Mouse (Mus musculus): Measurements from ENCODE around the gene Spdef. TPM values are rescaled to one million over a fixed set of nuclear protein-coding genes. Genes with fewer than 3 reads are reported as not detected.

Gene Spdef
- polyA plus RNA-seq (2012; rRNA removed): 1.2 and 1.3 TPM in 2 replicates

DNA sequence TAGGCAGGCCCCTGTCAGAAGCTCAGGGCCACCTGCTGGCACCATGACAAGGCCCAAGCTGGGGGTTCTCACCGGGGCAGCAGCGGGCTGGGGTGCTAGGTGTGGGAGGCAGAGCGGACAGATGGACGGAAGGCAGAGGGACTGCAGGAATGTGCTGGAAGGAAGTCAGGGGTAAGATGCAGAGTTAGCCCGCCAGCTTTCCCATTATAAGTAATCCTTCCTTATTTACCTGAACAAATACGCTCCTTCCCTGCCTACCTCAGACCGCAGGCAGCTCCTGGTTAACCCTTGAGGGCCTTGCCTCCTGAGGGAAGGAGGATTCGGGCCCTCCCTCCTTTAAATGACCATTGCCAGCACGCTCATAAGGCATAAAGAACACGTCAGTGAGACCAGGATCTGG, at the start of gene Spdef:
Gene Spdef, minus strand, starts transcription at position 186 of the 400 bp plus-strand sequence.
- no peak within 1 kb of the TSS for H3K27ac ChIP-seq (ENCODE audit: insufficient read depth, low read length)
- 69% methylated on average over 10 of the region's 10 CpGs for WGBS
- H3K27me3 ChIP-seq (ENCODE audit: control insufficient read depth, insufficient read depth, low read length): no peaks in the 10 kb centered on the region
- TF ChIP-seq CTCF (IDR thresholded peaks at IDR 0.05; ENCODE audit: borderline replicate concordance, insufficient read depth, low read depth, low read length) (no peak), POLR2A (IDR thresholded peaks at IDR 0.05; ENCODE audit: borderline replicate concordance, insufficient read depth, low read length) (no peak)
- H3K4me3 ChIP-seq (replicated peaks; ENCODE audit: insufficient read depth, low read depth, low read length): no peak within 1 kb of the TSS
- peak in 1 of 2 experiments; percentile 20 for DNase-seq
- H3K4me1 ChIP-seq (ENCODE audit: control insufficient read depth, insufficient read depth, low read length): peaks cover 18% of the 10 kb centered on the region

DNA sequence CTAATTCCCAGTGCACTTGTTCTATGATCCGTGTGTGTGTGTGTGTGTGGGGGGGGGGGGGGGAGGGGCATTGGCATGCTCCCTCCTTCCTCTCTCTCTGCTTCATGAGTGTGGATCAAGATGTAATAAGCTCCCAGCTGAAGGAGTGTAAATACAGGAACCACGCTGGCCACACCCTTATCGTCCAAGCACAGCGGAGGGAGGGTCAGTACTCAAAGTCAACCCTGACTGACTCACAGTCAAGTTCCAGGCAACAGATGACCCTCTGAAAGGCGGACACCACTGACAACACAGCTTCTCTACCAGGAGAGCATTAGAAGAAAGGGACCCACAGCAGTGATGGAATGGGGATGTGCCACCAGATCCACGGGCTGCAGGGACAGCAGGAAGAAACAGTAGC, 49.1 kb upstream of the Spdef start:
- DNase-seq: no peak
- Histone ChIP-seq H3K27me3 (ENCODE audit: control insufficient read depth, insufficient read depth, low read length) (no peaks in the 10 kb centered on the region), H3K4me1 (ENCODE audit: control insufficient read depth, insufficient read depth, low read length) (peaks cover 9% of the 10 kb centered on the region; the same call in 1 of the 2 replicates), H3K27ac (ENCODE audit: insufficient read depth, low read length) (no peak overlapping the region), H3K4me3 (replicated peaks; ENCODE audit: insufficient read depth, low read depth, low read length) (no peak overlapping the region)
- WGBS: 80% methylated on average over 6 of the region's 6 CpGs
- TF ChIP-seq CTCF (IDR thresholded peaks at IDR 0.05; ENCODE audit: borderline replicate concordance, insufficient read depth, low read depth, low read length): no peak
- TF ChIP-seq POLR2A (IDR thresholded peaks at IDR 0.05; ENCODE audit: borderline replicate concordance, insufficient read depth, low read length): no peak

DNA sequence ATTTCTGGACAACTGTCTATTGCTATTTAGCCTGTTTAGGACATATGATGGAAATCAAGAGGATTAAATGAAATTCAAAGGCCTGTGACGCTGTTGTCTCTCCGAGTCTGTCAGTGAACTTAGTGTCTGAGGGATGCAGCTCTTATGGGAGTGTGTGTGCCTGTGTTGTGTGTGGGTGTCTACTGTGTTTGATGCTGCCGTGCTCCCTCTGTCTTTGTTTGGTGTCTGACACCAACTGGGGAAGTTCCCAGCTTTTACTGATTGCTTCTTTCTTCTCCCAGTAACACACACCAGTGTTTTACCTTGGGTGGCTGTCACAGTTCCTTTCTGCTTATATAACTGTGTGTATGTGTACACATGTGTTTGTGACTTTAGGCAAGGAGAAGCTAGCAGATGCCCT, 45.4 kb upstream of the Spdef start:
- TF ChIP-seq CTCF (IDR thresholded peaks at IDR 0.05; ENCODE audit: borderline replicate concordance, insufficient read depth, low read depth, low read length): no peak
- Histone ChIP-seq H3K4me3 (replicated peaks; ENCODE audit: insufficient read depth, low read depth, low read length) (no peak overlapping the region), H3K27ac (ENCODE audit: insufficient read depth, low read length) (no peak overlapping the region), H3K4me1 (ENCODE audit: control insufficient read depth, insufficient read depth, low read length) (peaks cover 11% of the 10 kb centered on the region; the same call in 1 of the 2 replicates), H3K27me3 (ENCODE audit: control insufficient read depth, insufficient read depth, low read length) (no peaks in the 10 kb centered on the region)
- DNase-seq: no peak
- 87% methylated on average over 3 of the region's 3 CpGs for WGBS

DNA sequence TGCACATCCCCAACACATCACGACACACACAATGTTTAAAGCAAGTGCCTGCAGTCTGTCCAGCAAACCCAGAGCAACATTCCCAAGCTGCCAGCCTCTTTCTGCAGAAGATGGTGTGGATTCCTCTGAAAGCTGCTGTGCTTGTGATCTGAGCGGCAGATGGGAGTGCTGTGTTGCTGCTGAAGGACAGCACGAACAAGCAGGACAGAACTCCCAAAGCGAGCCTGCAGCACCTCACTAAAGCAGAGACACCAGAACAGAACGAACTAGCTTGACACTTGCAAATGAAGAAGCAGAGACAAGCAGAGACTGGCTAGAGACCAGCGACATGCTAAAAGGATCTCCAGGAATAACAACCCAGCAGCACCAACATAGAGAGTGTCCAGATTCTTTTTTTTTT, 42.9 kb upstream of the Spdef start:
- peaks cover 11% of the 10 kb centered on the region; the same call in 1 of the 2 replicates for H3K4me1 ChIP-seq (ENCODE audit: control insufficient read depth, insufficient read depth, low read length)
- DNase-seq: no peak
- H3K27ac ChIP-seq (ENCODE audit: insufficient read depth, low read length): no peak overlapping the region
- H3K27me3 ChIP-seq (ENCODE audit: control insufficient read depth, insufficient read depth, low read length): no peaks in the 10 kb centered on the region
- no peak overlapping the region for H3K4me3 ChIP-seq (replicated peaks; ENCODE audit: insufficient read depth, low read depth, low read length)
- 81% methylated on average over 6 of the region's 6 CpGs for WGBS
- TF ChIP-seq POLR2A (IDR thresholded peaks at IDR 0.05; ENCODE audit: borderline replicate concordance, insufficient read depth, low read length) (no peak), CTCF (IDR thresholded peaks at IDR 0.05; ENCODE audit: borderline replicate concordance, insufficient read depth, low read depth, low read length) (no peak)

DNA sequence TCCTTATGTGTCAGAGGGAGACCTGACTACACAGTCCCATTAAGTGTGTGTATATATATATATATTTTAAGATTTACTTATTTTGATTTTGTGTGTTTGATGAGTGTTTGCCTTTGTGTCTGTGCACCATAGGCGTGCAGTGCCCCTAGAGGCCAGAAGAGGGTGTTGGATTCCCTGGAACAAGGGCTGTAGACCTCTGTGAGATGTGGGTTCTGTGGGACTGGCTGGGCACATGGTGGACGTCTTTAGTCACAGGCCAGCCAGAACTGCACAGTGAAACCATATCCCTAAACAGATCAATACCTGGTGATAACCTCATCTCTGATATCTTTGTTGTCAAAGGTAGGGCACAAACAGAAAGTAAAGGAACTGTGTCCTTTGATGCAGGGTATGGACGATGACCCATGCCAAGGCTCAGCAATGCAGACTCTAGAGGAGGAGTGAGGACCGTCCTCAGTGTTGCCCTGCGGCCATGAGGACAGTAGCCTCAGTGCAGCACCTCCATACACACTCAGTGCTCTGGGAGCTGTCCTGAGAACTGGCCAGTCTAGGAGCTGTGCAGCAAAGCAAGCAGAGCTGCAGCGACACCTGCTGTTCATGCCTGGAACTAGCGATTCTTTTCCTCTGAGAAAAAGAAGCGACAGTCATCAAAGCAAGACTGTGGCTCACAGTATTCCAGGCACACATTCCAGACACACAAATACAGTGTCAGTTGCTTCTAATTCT, 40.2 kb upstream of the Spdef start:
- Histone ChIP-seq H3K4me1 (ENCODE audit: control insufficient read depth, insufficient read depth, low read length) (peaks cover 11% of the 10 kb centered on the region; the same call in 1 of the 2 replicates), H3K27me3 (ENCODE audit: control insufficient read depth, insufficient read depth, low read length) (no peaks in the 10 kb centered on the region), H3K4me3 (replicated peaks; ENCODE audit: insufficient read depth, low read depth, low read length) (no peak overlapping the region), H3K27ac (ENCODE audit: insufficient read depth, low read length) (no peak overlapping the region)
- TF ChIP-seq CTCF (IDR thresholded peaks at IDR 0.05; ENCODE audit: borderline replicate concordance, insufficient read depth, low read depth, low read length): peak; percentile 96
- no peak for TF ChIP-seq POLR2A (IDR thresholded peaks at IDR 0.05; ENCODE audit: borderline replicate concordance, insufficient read depth, low read length)
- WGBS: 43% methylated on average over 8 of the region's 8 CpGs
- DNase-seq: peak; percentile 77 to 86

DNA sequence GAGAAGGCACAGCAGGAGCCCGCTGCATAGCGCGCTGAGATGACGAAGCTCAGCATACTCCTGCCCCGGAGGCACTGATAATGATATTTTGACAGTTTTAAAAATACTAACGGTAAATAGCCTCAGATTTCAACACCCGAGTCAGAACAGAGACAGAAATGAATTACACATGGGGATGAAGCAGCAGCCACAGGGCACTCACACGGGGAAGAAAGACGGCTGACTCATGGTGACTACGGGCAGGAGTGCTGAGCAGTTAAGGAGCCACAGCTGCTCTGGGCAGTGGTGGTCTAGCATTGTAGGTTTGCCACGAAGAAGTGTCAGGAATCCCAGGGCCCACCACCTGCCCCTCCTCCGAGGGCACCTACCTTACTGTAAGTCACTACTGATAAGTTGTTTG, 38.8 kb upstream of the Spdef start:
- no peak overlapping the region for H3K4me3 ChIP-seq (replicated peaks; ENCODE audit: insufficient read depth, low read depth, low read length)
- WGBS: 72% methylated on average over 12 of the region's 12 CpGs
- peaks cover 12% of the 10 kb centered on the region; the same call in 1 of the 2 replicates for H3K4me1 ChIP-seq (ENCODE audit: control insufficient read depth, insufficient read depth, low read length)
- TF ChIP-seq CTCF (IDR thresholded peaks at IDR 0.05; ENCODE audit: borderline replicate concordance, insufficient read depth, low read depth, low read length) (no peak), POLR2A (IDR thresholded peaks at IDR 0.05; ENCODE audit: borderline replicate concordance, insufficient read depth, low read length) (no peak)
- H3K27ac ChIP-seq (ENCODE audit: insufficient read depth, low read length): no peak overlapping the region
- no peaks in the 10 kb centered on the region for H3K27me3 ChIP-seq (ENCODE audit: control insufficient read depth, insufficient read depth, low read length)
- no peak for DNase-seq

DNA sequence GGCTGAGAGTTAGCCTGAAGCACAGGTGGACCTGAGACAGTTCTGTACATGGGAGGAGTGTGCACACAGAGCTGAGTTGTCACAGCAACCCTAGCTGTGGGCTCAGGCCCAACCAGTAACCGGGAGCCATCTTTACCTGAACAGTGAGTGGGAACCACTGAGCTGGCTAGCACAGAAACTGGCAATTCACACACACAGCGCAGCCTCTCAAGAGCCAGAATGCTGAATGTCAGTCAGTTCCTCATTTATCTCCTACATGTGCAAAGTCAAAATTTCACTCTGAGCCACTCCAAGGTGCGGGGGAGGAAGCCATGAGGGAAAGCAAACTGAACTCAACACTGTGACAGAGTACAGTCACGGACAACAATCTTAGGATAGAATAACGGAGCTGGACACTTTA, 38.4 kb upstream of the Spdef start:
- H3K4me3 ChIP-seq (replicated peaks; ENCODE audit: insufficient read depth, low read depth, low read length): no peak overlapping the region
- DNase-seq: no peak
- WGBS: 62% methylated on average over 5 of the region's 5 CpGs
- H3K27me3 ChIP-seq (ENCODE audit: control insufficient read depth, insufficient read depth, low read length): no peaks in the 10 kb centered on the region
- H3K27ac ChIP-seq (ENCODE audit: insufficient read depth, low read length): no peak overlapping the region
- TF ChIP-seq CTCF (IDR thresholded peaks at IDR 0.05; ENCODE audit: borderline replicate concordance, insufficient read depth, low read depth, low read length) (no peak), POLR2A (IDR thresholded peaks at IDR 0.05; ENCODE audit: borderline replicate concordance, insufficient read depth, low read length) (no peak)
- H3K4me1 ChIP-seq (ENCODE audit: control insufficient read depth, insufficient read depth, low read length): peaks cover 13% of the 10 kb centered on the region; the same call in 1 of the 2 replicates

DNA sequence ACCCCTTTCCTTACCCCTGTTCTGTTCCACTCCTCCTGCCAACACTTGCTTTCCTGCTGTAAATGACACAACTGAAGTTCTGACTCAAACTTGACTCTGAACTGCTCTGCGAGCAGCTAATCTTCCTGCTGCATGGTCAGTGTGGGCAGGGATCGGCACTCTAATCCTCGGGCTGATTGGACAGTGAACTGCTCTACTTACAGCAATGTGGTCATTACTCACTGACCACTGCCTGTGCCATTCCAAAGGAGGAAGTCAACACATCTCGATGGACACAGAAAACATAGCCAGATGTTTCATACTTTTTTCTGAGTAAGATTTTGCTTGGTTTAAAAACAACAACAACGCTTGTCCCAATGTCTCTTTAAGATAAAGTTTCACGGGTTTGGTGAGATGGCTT, 36.3 kb upstream of the Spdef start:
- H3K4me3 ChIP-seq (replicated peaks; ENCODE audit: insufficient read depth, low read depth, low read length): no peak overlapping the region
- H3K4me1 ChIP-seq (ENCODE audit: control insufficient read depth, insufficient read depth, low read length): peaks cover 19% of the 10 kb centered on the region
- no peak overlapping the region for H3K27ac ChIP-seq (ENCODE audit: insufficient read depth, low read length)
- no peak for DNase-seq
- WGBS: 95% methylated on average over 6 of the region's 6 CpGs
- H3K27me3 ChIP-seq (ENCODE audit: control insufficient read depth, insufficient read depth, low read length): no peaks in the 10 kb centered on the region
- TF ChIP-seq POLR2A (IDR thresholded peaks at IDR 0.05; ENCODE audit: borderline replicate concordance, insufficient read depth, low read length) (no peak), CTCF (IDR thresholded peaks at IDR 0.05; ENCODE audit: borderline replicate concordance, insufficient read depth, low read depth, low read length) (no peak)

Data from cerebellum, adult 2 months (tissue).